Mouse (Mus musculus) limb, embryonic 10.5 days (tissue): Measurements from ENCODE around the gene Erbb3. TPM values are rescaled to one million over a fixed set of nuclear protein-coding genes. Genes with fewer than 3 reads are reported as not detected.
"Not testable (repeated sequence)": the region's sequence is repeated elsewhere in the genome, so short reads cannot be mapped to it uniquely, and the experiment has no call there.

Experiments used
- DNase-seq: peaks from one replicate; pipeline ENCODE4 v3.0.0-alpha.2; 2017; ENCODE audit warnings: low spot score
- H3K27ac ChIP-seq: fragments of 300-500 bp; sonication (generic); 2 replicates; pipeline ENCODE4 v1.5.1; 2016; ENCODE audit warnings: mild to moderate bottlenecking
- H3K27me3 ChIP-seq: fragments of 300-500 bp; sonication (generic); 2 replicates; pipeline ENCODE4 v1.6.1; 2016; ENCODE audit warnings: low read depth, mild to moderate bottlenecking; ENCODE audit not compliant: poor library complexity, severe bottlenecking
- H3K36me3 ChIP-seq: fragments of 300-500 bp; sonication (generic); 2 replicates; pipeline ENCODE4 v1.6.1; 2016; ENCODE audit warnings: mild to moderate bottlenecking, moderate library complexity
- H3K4me1 ChIP-seq: fragments of 300-500 bp; sonication (generic); 2 replicates; pipeline ENCODE4 v1.6.1; 2016
- H3K4me3 ChIP-seq: fragments of 300-500 bp; sonication (generic); 2 replicates; pipeline ENCODE4 v1.5.1; 2016; ENCODE audit warnings: mild to moderate bottlenecking, moderate library complexity
- H3K9me3 ChIP-seq: fragments of 300-500 bp; sonication (generic); replicated peaks from 2 replicates; pipeline ENCODE4 v1.6.1; 2016; ENCODE audit warnings: mild to moderate bottlenecking
- WGBS: fragments of 180-500 bp; shearing (Covaris S2); methylation state at CpG from one replicate; pipeline ENCODE4 v1.1.7; 2016; 5-methylcytosine and 5-hydroxymethylcytosine counted together
- polyA plus RNA-seq: library from polyadenylated mRNA; unstranded; fragments of >200 nt; fragmentation: Nextera tagmentation; extraction: Ambion mirVana; gene quantifications from 2 replicates; pipeline ENCODE4 v1.2.1, GENCODE M21; 2016

The Erbb3 gene
- polyA plus RNA-seq, 1 experiment from 2014 or later = 5.3 TPM

DNA sequence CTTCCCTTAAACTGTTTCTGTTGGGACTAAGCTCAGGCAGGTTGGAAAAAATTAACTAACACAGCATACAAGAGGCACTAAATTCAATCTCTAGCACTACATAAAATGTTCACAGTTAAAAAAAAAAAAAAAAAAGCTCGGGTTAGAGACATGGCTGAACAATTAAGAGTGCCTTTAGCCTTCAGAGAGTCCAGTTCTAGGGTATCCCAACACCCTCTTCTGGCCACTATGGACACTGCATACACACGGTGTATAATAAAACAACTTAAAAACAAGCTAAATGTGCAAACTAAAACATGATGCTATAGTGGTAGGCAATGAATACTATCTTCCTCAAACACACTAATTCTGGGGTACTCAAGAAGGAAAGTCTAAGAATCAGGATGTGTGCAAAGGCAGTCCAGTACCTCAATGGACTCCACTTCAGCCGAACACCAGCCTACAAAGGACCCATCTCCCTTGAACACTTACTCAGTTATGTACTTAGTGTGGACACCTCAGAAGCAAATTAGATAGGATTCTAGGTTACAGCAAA is 32.6 kb upstream of the Erbb3 start:
- Histone ChIP-seq H3K27ac (no peak overlapping the region), H3K4me1 (peaks cover 6% of the 10 kb centered on the region), H3K36me3 (peaks cover 32% of the 10 kb centered on the region), H3K9me3 (no peaks in the 10 kb centered on the region), H3K4me3 (no peak overlapping the region), H3K27me3 (no peaks in the 10 kb centered on the region)
- DNase-seq = no peak
- 76% methylated on average over 3 of the region's 3 CpGs for WGBS

GRCm38 (mm10) chr10:128620241-128620640 is 30.8 kb upstream of the Erbb3 start:
- Histone ChIP-seq H3K9me3 (no peaks in the 10 kb centered on the region), H3K27ac (no peak overlapping the region), H3K27me3 (no peaks in the 10 kb centered on the region), H3K36me3 (peaks cover 26% of the 10 kb centered on the region), H3K4me3 (no peak overlapping the region), H3K4me1 (peaks cover 3% of the 10 kb centered on the region)
- DNase-seq = no peak

GRCm38 (mm10) chr10:128619148-128619547 is 29.7 kb upstream of the Erbb3 start:
- DNase-seq, H3K27ac ChIP-seq, H3K4me3 ChIP-seq, H3K4me1 ChIP-seq, H3K27me3 ChIP-seq, H3K9me3 ChIP-seq: not testable (repeated sequence)
- H3K36me3 ChIP-seq = peaks cover 16% of the 10 kb centered on the region
- WGBS = 87% methylated on average over 5 of the region's 5 CpGs

DNA sequence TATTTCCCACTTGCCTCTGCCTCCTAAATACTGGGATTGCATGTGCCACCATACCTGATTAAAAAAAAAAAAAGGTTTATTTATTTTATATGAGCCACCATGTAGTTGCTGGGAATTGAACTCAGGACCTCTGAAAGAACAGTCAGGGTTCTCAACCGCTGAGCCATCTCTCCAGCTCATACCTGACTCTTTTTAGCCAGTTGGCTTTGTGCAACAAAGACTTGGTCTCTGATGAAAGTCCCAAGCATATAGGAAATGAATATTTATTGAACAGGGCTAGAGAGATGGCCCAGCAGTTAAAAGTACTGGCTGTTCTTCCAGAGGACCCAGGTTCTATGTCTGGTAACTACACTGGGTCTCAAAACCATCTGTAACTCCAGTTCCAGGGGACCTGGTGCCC is 29.1 kb upstream of the Erbb3 start:
- WGBS = 81% methylated on average over 1 of the region's 1 CpGs
- Histone ChIP-seq H3K27ac (no peak overlapping the region), H3K9me3 (no peaks in the 10 kb centered on the region)

DNA sequence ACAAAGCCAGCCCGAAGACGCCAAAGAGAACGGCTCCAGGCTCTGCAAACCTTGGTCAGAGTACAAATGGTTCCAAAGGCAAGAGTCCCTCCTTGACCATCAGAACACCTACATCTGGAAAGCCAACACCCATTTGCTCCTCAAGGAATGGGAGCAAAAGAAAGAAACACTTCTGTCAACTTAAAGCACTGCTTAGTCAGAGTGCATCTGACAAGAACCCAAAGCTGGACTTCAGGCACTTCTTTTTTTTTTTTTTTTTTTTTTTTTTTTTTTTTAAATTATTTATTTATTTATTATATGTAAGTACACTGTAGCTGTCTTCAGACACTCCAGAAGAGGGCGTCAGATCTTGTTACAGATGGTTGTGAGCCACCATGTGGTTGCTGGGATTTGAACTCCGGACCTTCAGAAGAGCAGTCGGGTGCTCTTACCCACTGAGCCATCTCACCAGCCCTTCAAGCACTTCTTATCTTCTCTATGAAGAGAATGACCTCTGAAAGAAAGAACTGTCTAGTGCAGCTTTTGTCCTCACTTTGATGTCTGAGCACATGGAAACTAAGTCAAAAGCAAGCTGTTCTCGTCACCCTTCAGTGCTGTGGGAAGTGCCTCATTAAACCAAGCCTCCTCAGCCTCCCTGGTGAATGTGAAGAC is 26.5 kb upstream of the Erbb3 start:
- not testable (repeated sequence) for H3K27ac ChIP-seq, H3K9me3 ChIP-seq, H3K4me3 ChIP-seq, H3K36me3 ChIP-seq, H3K27me3 ChIP-seq, DNase-seq, H3K4me1 ChIP-seq
- WGBS = 85% methylated on average over 6 of the region's 7 CpGs

More for the DNA sequence above, 29.1 kb upstream of the Erbb3 start:
- no peaks in the 10 kb centered on the region for H3K4me1 ChIP-seq
- H3K4me3 ChIP-seq = no peak overlapping the region
- peaks cover 10% of the 10 kb centered on the region for H3K36me3 ChIP-seq
- DNase-seq = no peak
- no peaks in the 10 kb centered on the region for H3K27me3 ChIP-seq

DNA sequence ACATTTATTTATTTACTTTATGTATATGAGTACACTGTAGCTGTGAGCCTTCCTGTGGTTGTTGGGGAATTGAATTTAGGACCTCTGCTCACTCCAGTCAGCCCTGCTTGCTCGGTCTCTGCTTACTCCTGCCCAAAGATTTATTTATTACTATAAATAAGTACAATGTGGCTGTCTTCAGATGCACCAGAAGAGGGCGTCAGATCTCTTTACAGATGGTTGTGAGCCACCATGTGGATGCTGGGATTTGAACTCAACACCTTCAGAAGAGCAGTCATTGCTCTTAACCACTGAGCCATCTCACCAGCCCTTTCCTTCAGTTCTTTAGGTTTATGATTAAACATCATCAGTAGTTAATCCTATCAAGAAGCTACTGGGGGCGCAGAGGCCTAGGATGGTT is 25.5 kb upstream of the Erbb3 start:
- Histone ChIP-seq H3K4me1 (no peaks in the 10 kb centered on the region), H3K27ac (no peak overlapping the region)
- 65% methylated on average over 3 of the region's 3 CpGs for WGBS

DNA sequence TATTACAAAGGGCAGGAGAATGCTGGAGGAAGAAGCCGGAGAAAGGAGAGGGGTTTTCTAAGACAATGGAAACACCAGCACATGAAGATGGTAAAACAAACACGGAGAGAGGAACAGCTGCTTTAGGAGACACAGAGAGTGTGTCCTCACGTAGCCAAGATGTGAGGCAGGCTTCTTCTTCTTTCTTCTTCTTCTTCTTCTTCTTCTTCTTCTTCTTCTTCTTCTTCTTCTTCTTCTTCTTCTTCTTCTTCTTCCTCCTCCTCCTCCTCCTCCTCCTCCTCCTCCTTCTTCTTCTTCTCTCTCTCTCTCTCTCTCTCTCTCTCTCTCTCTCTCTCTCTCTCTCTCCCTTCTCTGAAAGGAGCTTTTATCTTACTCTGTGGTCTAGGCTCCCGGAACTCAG is 24.4 kb upstream of the Erbb3 start:
- 78% methylated on average over 4 of the region's 4 CpGs for WGBS
- not testable (repeated sequence) for DNase-seq, H3K4me1 ChIP-seq, H3K27ac ChIP-seq, H3K9me3 ChIP-seq, H3K27me3 ChIP-seq, H3K4me3 ChIP-seq, H3K36me3 ChIP-seq

More for the DNA sequence above, 25.5 kb upstream of the Erbb3 start:
- Histone ChIP-seq H3K4me3 (no peak overlapping the region), H3K27me3 (no peaks in the 10 kb centered on the region), H3K36me3 (no peaks in the 10 kb centered on the region), H3K9me3 (no peaks in the 10 kb centered on the region)
- no peak for DNase-seq

GRCm38 (mm10) chr10:128613154-128613440 is 23.6 kb upstream of the Erbb3 start:
- DNase-seq = no peak
- Histone ChIP-seq H3K9me3 (no peaks in the 10 kb centered on the region), H3K36me3 (no peaks in the 10 kb centered on the region), H3K4me1 (no peaks in the 10 kb centered on the region), H3K4me3 (no peak overlapping the region), H3K27ac (no peak overlapping the region), H3K27me3 (no peaks in the 10 kb centered on the region)
- WGBS = 48% methylated on average over 6 of the region's 6 CpGs

DNA sequence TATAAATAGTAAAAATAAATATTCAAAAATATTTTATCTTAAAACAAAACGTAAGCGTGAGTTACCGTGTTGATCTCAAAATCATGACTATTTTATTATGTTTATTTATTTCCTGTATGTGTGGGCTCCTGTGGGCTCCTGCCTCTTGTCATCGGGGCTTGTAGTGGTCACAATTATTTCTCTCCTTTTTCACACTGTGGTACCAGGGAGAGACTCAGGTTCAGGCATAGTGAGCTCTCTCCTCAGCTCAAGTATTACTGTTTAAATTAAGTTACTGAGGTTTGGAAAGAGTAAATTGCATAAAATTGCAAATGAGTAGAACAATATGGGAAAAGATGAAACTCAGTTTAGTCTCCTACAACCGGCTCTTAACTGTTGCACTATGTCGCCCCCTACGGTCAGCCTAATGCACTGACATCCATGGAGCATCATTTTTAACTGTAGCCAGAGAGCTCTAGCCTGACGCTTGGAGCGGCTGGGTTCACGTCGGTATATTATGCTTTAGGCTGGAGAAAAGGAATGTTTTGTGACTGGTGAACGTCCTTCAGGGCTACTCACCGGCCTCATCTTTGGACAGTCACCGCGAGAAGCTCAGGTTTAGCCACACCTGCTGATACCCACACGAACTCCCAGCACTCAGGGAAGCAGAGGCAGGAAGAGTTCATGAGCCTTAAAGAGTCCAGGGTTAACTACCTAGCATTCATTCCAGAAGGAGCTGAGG is 23.1 kb upstream of the Erbb3 start:
- Histone ChIP-seq H3K27me3 (no peaks in the 10 kb centered on the region), H3K4me1 (no peaks in the 10 kb centered on the region), H3K4me3 (no peak overlapping the region), H3K36me3 (no peaks in the 10 kb centered on the region), H3K9me3 (no peaks in the 10 kb centered on the region), H3K27ac (no peak overlapping the region)
- WGBS = 19% methylated on average over 16 of the region's 16 CpGs
- peak; percentile 82 for DNase-seq

- Histone ChIP-seq H3K27ac (no peak overlapping the region), H3K4me3 (no peak overlapping the region), H3K27me3 (no peaks in the 10 kb centered on the region), H3K36me3 (no peaks in the 10 kb centered on the region), H3K9me3 (no peaks in the 10 kb centered on the region), H3K4me1 (no peaks in the 10 kb centered on the region)
- WGBS = 45% methylated on average over 2 of the region's 2 CpGs
- no peak for DNase-seq
Measured at GRCm38 (mm10) chr10:128606483-128606882, 17.0 kb upstream of the Erbb3 start.

GRCm38 (mm10) chr10:128602470-128603128 is 13.1 kb upstream of the Erbb3 start:
- DNase-seq = no peak
- Histone ChIP-seq H3K9me3 (no peaks in the 10 kb centered on the region), H3K36me3 (no peaks in the 10 kb centered on the region), H3K27ac (no peak overlapping the region), H3K27me3 (no peaks in the 10 kb centered on the region), H3K4me3 (no peak overlapping the region), H3K4me1 (no peaks in the 10 kb centered on the region)
- WGBS = 86% methylated on average over 4 of the region's 4 CpGs

DNA sequence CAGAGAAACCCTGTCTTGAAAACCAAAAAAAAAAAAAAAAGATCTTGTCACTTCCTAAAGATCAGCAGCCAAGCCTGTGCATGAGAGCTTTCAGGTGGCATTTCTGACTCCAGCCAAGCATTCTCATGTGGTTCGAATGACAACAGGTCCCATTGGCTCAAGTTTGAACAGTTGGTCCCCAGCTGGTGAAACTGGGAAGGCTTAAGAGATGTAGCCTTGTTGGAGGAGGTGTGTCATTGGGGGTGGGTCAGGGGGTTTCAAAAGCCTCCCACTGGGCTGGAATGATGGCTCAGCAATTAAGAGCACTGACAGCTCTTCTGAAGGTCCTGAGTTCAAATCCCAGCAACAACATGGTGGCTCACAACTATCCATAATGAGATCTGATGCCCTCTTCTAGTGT is 12.0 kb upstream of the Erbb3 start:
- Histone ChIP-seq H3K27me3 (no peaks in the 10 kb centered on the region), H3K4me3 (no peak overlapping the region), H3K4me1 (no peaks in the 10 kb centered on the region), H3K27ac (no peak overlapping the region), H3K9me3 (no peaks in the 10 kb centered on the region), H3K36me3 (no peaks in the 10 kb centered on the region)
- DNase-seq = no peak
- WGBS = 78% methylated on average over 1 of the region's 1 CpGs

DNA sequence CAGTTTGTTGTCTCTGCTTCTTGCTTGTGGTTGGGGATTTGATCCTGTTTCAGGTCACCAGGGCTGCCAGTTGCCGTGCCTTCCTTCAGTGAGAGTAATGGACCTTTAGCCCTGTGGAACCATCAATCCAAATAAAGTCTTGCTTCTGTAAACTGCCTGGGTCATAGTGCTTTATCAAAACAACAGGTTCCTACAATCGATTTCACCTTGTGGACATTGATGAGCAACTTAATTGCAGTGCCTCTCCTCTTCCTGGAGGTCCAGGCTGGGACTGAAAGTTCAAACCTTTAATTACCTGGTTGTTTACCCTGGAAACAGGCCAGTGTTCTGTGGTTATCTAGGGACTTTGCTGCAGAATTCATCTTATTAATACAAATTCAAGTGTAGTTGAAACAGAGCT is 9.0 kb upstream of the Erbb3 start:
- no peak for DNase-seq
- Histone ChIP-seq H3K4me1 (no peaks in the 10 kb centered on the region), H3K27ac (no peak overlapping the region), H3K36me3 (no peaks in the 10 kb centered on the region), H3K9me3 (no peaks in the 10 kb centered on the region), H3K27me3 (no peaks in the 10 kb centered on the region), H3K4me3 (no peak overlapping the region)
- WGBS = 37% methylated on average over 2 of the region's 2 CpGs
